Mouse (Mus musculus) hindbrain, embryonic 14.5 days (tissue): ENCODE results near the gene Qsox2. TPM values are rescaled to one million over a fixed set of nuclear protein-coding genes. Genes with fewer than 3 reads are reported as not detected.

Experiments used
- ATAC-seq: fragments of 200-750 bp; cut with Nextera tagmentation; 2 replicates; pipeline ENCODE4 v1.8.0; 2017; ENCODE audit warnings: moderate number of reproducible peaks, mild to moderate bottlenecking, moderate TSS enrichment, moderate library complexity; ENCODE audit not compliant: low FRiP score
- DNase-seq: peaks from one replicate; pipeline ENCODE4 v3.0.0-alpha.2; 2015; ENCODE audit warnings: low spot score
- H3K27ac ChIP-seq: fragments of 300-500 bp; sonication (generic); 2 replicates; pipeline ENCODE4 v1.5.1; 2014; ENCODE audit warnings: mild to moderate bottlenecking, moderate library complexity
- H3K27me3 ChIP-seq: fragments of 300-500 bp; sonication (generic); 2 replicates; pipeline ENCODE4 v1.6.1; 2014; ENCODE audit warnings: mild to moderate bottlenecking, low read length, mixed read lengths; ENCODE audit not compliant: control insufficient read depth, insufficient read depth
- H3K36me3 ChIP-seq: fragments of 300-500 bp; sonication (generic); replicated peaks from 2 replicates; pipeline ENCODE4 v1.6.1; 2014; ENCODE audit not compliant: control insufficient read depth, insufficient read depth
- H3K4me1 ChIP-seq: fragments of 300-500 bp; sonication (generic); replicated peaks from 2 replicates; pipeline ENCODE4 v1.6.1; 2014; ENCODE audit warnings: antibody characterized with exemption, low read length, mixed read lengths; ENCODE audit not compliant: control insufficient read depth, insufficient read depth
- H3K4me2 ChIP-seq: fragments of 300-500 bp; sonication (generic); replicated peaks from 2 replicates; pipeline ENCODE4 v1.6.1; 2014; ENCODE audit warnings: mild to moderate bottlenecking, moderate library complexity
- H3K4me3 ChIP-seq: fragments of 300-500 bp; sonication (generic); replicated peaks from 2 replicates; pipeline ENCODE4 v1.5.1; 2014; ENCODE audit warnings: mild to moderate bottlenecking, low read length
- H3K9ac ChIP-seq: fragments of 300-500 bp; sonication (generic); 2 replicates; pipeline ENCODE4 v1.6.1; 2014
- H3K9me3 ChIP-seq: fragments of 300-500 bp; sonication (generic); 2 replicates; pipeline ENCODE4 v1.6.1; 2016; ENCODE audit warnings: low read length; ENCODE audit not compliant: control insufficient read depth
- WGBS: fragments of 180-500 bp; shearing (Covaris S2); extraction: QIAGEN DNeasy Blood & Tissue Kit; methylation state at CpG from one replicate; pipeline ENCODE4 v1.1.7; 2014; 5-methylcytosine and 5-hydroxymethylcytosine counted together
- polyA plus RNA-seq: library from polyadenylated mRNA; unstranded; fragments of >200 nt; fragmentation: Nextera tagmentation; extraction: Ambion mirVana; gene quantifications from 2 replicates; pipeline ENCODE4 v1.2.1, GENCODE M21; 2014

The Qsox2 gene
- polyA plus RNA-seq, 1 experiment from 2014 or later, result 16.1 TPM

- H3K9me3 ChIP-seq, result no peaks in the 10 kb centered on the region
- WGBS, result 64% methylated on average over 3 of the region's 3 CpGs
- no peaks in the 10 kb centered on the region for H3K36me3 ChIP-seq
- no peak overlapping the region for H3K4me2 ChIP-seq
- ATAC-seq, result no peak
- H3K4me1 ChIP-seq, result no peaks in the 10 kb centered on the region
- no peak for DNase-seq
- no peak overlapping the region for H3K9ac ChIP-seq
- H3K4me3 ChIP-seq, result no peak overlapping the region
- no peak overlapping the region for H3K27ac ChIP-seq
- H3K27me3 ChIP-seq, result no peaks in the 10 kb centered on the region
Measured at GRCm38 (mm10) chr2:26184352-26184751, 53.0 kb downstream of the Qsox2 start.

- Histone ChIP-seq H3K36me3 (no peaks in the 10 kb centered on the region), H3K27ac (no peak overlapping the region), H3K27me3 (no peaks in the 10 kb centered on the region), H3K4me3 (no peak overlapping the region), H3K9me3 (no peaks in the 10 kb centered on the region), H3K9ac (no peak overlapping the region), H3K4me1 (no peaks in the 10 kb centered on the region), H3K4me2 (no peak overlapping the region)
- no peak for ATAC-seq
- 20% methylated on average over 6 of the region's 6 CpGs for WGBS
- DNase-seq, result peak; percentile 66
Measured at GRCm38 (mm10) chr2:26182646-26183045, 54.7 kb downstream of the Qsox2 start.

- 48% methylated on average over 2 of the region's 2 CpGs for WGBS
- ATAC-seq (no peak), DNase-seq (no peak)
Measured at GRCm38 (mm10) chr2:26177189-26177588, 60.1 kb downstream of the Qsox2 start.

GRCm38 (mm10) chr2:26176731-26177130 lies 60.6 kb downstream of the Qsox2 start:
- Histone ChIP-seq H3K27ac (no peak overlapping the region), H3K4me2 (no peak overlapping the region), H3K9me3 (no peaks in the 10 kb centered on the region), H3K9ac (no peak overlapping the region), H3K4me1 (no peaks in the 10 kb centered on the region), H3K36me3 (no peaks in the 10 kb centered on the region), H3K27me3 (no peaks in the 10 kb centered on the region), H3K4me3 (no peak overlapping the region)
- WGBS, result 62% methylated on average over 5 of the region's 5 CpGs
- DNase-seq (no peak), ATAC-seq (no peak)

More at GRCm38 (mm10) chr2:26177189-26177588, 60.1 kb downstream of the Qsox2 start:
- H3K27ac ChIP-seq, result no peak overlapping the region
- no peak overlapping the region for H3K4me3 ChIP-seq
- no peak overlapping the region for H3K9ac ChIP-seq
- no peaks in the 10 kb centered on the region for H3K27me3 ChIP-seq
- no peaks in the 10 kb centered on the region for H3K9me3 ChIP-seq
- no peaks in the 10 kb centered on the region for H3K4me1 ChIP-seq
- no peaks in the 10 kb centered on the region for H3K36me3 ChIP-seq
- H3K4me2 ChIP-seq, result no peak overlapping the region

GRCm38 (mm10) chr2:26175191-26175590 lies 62.1 kb downstream of the Qsox2 start:
- ATAC-seq (peak; percentile 14; the same call in 1 of the 2 replicates), DNase-seq (no peak)
- H3K9me3 ChIP-seq, result no peaks in the 10 kb centered on the region
- no peak overlapping the region for H3K9ac ChIP-seq
- no peaks in the 10 kb centered on the region for H3K36me3 ChIP-seq
- H3K4me3 ChIP-seq, result no peak overlapping the region
- 0 out of 2 replicates have a peak, but pooled peaks cover 9% of the 10 kb centered on the region for H3K4me1 ChIP-seq
- no peak overlapping the region for H3K27ac ChIP-seq
- H3K4me2 ChIP-seq, result no peak overlapping the region
- 38% methylated on average over 4 of the region's 4 CpGs for WGBS
- H3K27me3 ChIP-seq, result no peaks in the 10 kb centered on the region

GRCm38 (mm10) chr2:26172166-26172565 lies 65.2 kb downstream of the Qsox2 start:
- 90% methylated on average over 2 of the region's 2 CpGs for WGBS

GRCm38 (mm10) chr2:26170376-26170775 lies 66.9 kb downstream of the Qsox2 start:
- Histone ChIP-seq H3K4me1 (0 out of 2 replicates have a peak, but pooled peaks cover 15% of the 10 kb centered on the region), H3K9me3 (no peaks in the 10 kb centered on the region), H3K27ac (no peak overlapping the region), H3K27me3 (no peaks in the 10 kb centered on the region), H3K4me3 (no peak overlapping the region), H3K4me2 (no peak overlapping the region), H3K36me3 (no peaks in the 10 kb centered on the region), H3K9ac (no peak overlapping the region)
- 52% methylated on average over 2 of the region's 2 CpGs for WGBS
- ATAC-seq (no peak), DNase-seq (no peak)

More at GRCm38 (mm10) chr2:26172166-26172565, 65.2 kb downstream of the Qsox2 start:
- ATAC-seq (no peak), DNase-seq (no peak)
- H3K9me3 ChIP-seq, result no peaks in the 10 kb centered on the region
- no peaks in the 10 kb centered on the region for H3K27me3 ChIP-seq
- H3K4me1 ChIP-seq, result 0 out of 2 replicates have a peak, but pooled peaks cover 15% of the 10 kb centered on the region
- no peak overlapping the region for H3K4me2 ChIP-seq
- no peak overlapping the region for H3K4me3 ChIP-seq
- no peak overlapping the region for H3K9ac ChIP-seq
- H3K36me3 ChIP-seq, result no peaks in the 10 kb centered on the region
- no peak overlapping the region for H3K27ac ChIP-seq

GRCm38 (mm10) chr2:26168843-26169579 lies 68.3 kb downstream of the Qsox2 start:
- ATAC-seq, result peak; percentile 40; the same call in 1 of the 2 replicates
- Histone ChIP-seq H3K4me2 (no peak overlapping the region), H3K4me3 (no peak overlapping the region), H3K9ac (no peak overlapping the region), H3K4me1 (0 out of 2 replicates have a peak, but pooled peaks cover 15% of the 10 kb centered on the region), H3K27ac (no peak overlapping the region), H3K36me3 (no peaks in the 10 kb centered on the region), H3K9me3 (no peaks in the 10 kb centered on the region), H3K27me3 (no peaks in the 10 kb centered on the region)
- no peak for DNase-seq
- 24% methylated on average over 11 of the region's 11 CpGs for WGBS

GRCm38 (mm10) chr2:26166890-26167289 lies 70.4 kb downstream of the Qsox2 start:
- no peak overlapping the region for H3K27ac ChIP-seq
- H3K4me1 ChIP-seq, result 0 out of 2 replicates have a peak, but pooled peaks cover 15% of the 10 kb centered on the region
- no peak overlapping the region for H3K9ac ChIP-seq
- no peaks in the 10 kb centered on the region for H3K27me3 ChIP-seq
- H3K4me3 ChIP-seq, result no peak overlapping the region
- ATAC-seq, result no peak
- H3K4me2 ChIP-seq, result no peak overlapping the region
- H3K9me3 ChIP-seq, result no peaks in the 10 kb centered on the region
- H3K36me3 ChIP-seq, result no peaks in the 10 kb centered on the region
- WGBS, result 89% methylated on average over 3 of the region's 3 CpGs
- no peak for DNase-seq
